ENCODE assay signal across 14 mouse cellular contexts in genomic region chr6:57531441-57531840, GRCm38 (mm10). TPM values are rescaled to one million over a fixed set of nuclear protein-coding genes. Genes with fewer than 3 reads are reported as not detected.
DNase-seq lines count a peak whose midpoint lies in the region; ATAC-seq and TF ChIP-seq lines count a peak whose summit lies in the region.
"Had no signal": no experiment of that assay in that cellular context is flagged by ENCODE, and none has a peak within 500 bp of the region (broad histone marks: within the 10 kb centered on the region; RNA-seq: fewer than 3 reads in every experiment).

No protein-coding gene starts in this region.

- no peak overlapping the region for H3K9ac ChIP-seq in lung, embryonic 14.5 days
- no peak overlapping the region for H3K9ac ChIP-seq in heart, postnatal 0 days (replicated peaks; ENCODE audit: low read depth, low read length)
- H3K9ac ChIP-seq: embryonic facial prominence, embryonic 12.5 days; limb, embryonic 12.5 days; neural tube, embryonic 15.5 days had no signal

- no peak for TF ChIP-seq CTCF in lung, embryonic 14.5 days (IDR thresholded peaks at IDR 0.05; ENCODE audit: low read depth)
- TF ChIP-seq CTCF in heart, postnatal 0 days (IDR thresholded peaks at IDR 0.05; ENCODE audit: low read depth), result no peak

- H3K27ac ChIP-seq in lung, embryonic 14.5 days (ENCODE audit: low read depth), result peak overlapping the region; percentile 5; the same call in 1 of the 2 replicates
- H3K27ac ChIP-seq in heart, postnatal 0 days (ENCODE audit: low read depth), result peak overlapping the region; percentile 65
- H3K27ac ChIP-seq: embryonic facial prominence, embryonic 12.5 days; limb, embryonic 12.5 days; neural tube, embryonic 15.5 days had no signal

- intact Hi-C loops in left cerebral cortex, postnatal 4 days (cut with DNase I), result loop anchor here (10.0 kb wide), 1 partner anchor 163 kb away; the partner anchor contains the start of gene Pyurf

- no peaks in the 10 kb centered on the region for H3K36me3 ChIP-seq in lung, embryonic 14.5 days (ENCODE audit: insufficient read depth)
- no peaks in the 10 kb centered on the region for H3K36me3 ChIP-seq in heart, postnatal 0 days (replicated peaks; ENCODE audit: control insufficient read depth, insufficient read depth, low read length)
- H3K36me3 ChIP-seq: embryonic facial prominence, embryonic 12.5 days; neural tube, embryonic 15.5 days had no signal

- H3K4me1 ChIP-seq in lung, embryonic 14.5 days (ENCODE audit: insufficient read depth), result 0 out of 2 replicates have a peak, but pooled peaks cover 4% of the 10 kb centered on the region
- H3K4me1 ChIP-seq in heart, postnatal 0 days (ENCODE audit: control insufficient read depth, insufficient read depth), result peaks cover 23% of the 10 kb centered on the region

- TF ChIP-seq EP300 in heart, postnatal 0 days (IDR thresholded peaks at IDR 0.05; ENCODE audit: low read depth), result no peak

- 45% methylated on average over 1 of the region's 1 CpGs for WGBS in lung, embryonic 14.5 days
- 25% methylated on average over 1 of the region's 1 CpGs for WGBS in heart, postnatal 0 days

- no peak for ATAC-seq in lung, embryonic 14.5 days (ENCODE audit: insufficient read depth)
- no peak for ATAC-seq in heart, postnatal 0 days (ENCODE audit: insufficient read depth, low read depth)
- no peak for ATAC-seq in inflammation-experienced regulatory T-cells, adult 6 months

- DNase-seq in heart, adult 18-20 months, result peak; percentile 27 to 36
- no peak for DNase-seq in heart, adult 8-10 months (ENCODE audit: low spot score)
- no peak for DNase-seq in lung, embryonic 14.5 days
- DNase-seq in lung, adult 18-20 months, result no peak
- peak; percentile 3 for DNase-seq in T-cell, adult 2 months (ENCODE audit: low spot score)
- DNase-seq in heart, postnatal 0 days (ENCODE audit: low spot score), result peak; percentile 17
- DNase-seq in left cerebral cortex, postnatal 4 days, result no peak
- DNase-seq: cerebellum, adult 11 months; cerebellum, postnatal 36 days; right cerebral cortex, adult 18-20 months had no signal

- H3K4me3 ChIP-seq in lung, embryonic 14.5 days (ENCODE audit: low read depth, low read length), result no peak overlapping the region
- H3K4me3 ChIP-seq in heart, postnatal 0 days (ENCODE audit: low read depth, low read length), result no peak overlapping the region
- H3K4me3 ChIP-seq: embryonic facial prominence, embryonic 12.5 days; limb, embryonic 12.5 days; neural tube, embryonic 15.5 days had no signal

- H3K4me2 ChIP-seq in lung, embryonic 14.5 days, result no peak overlapping the region
- H3K4me2 ChIP-seq in heart, postnatal 0 days (ENCODE audit: low read depth, low read length), result peak overlapping the region; percentile 21
- H3K4me2 ChIP-seq: embryonic facial prominence, embryonic 12.5 days; limb, embryonic 12.5 days; neural tube, embryonic 15.5 days had no signal

- no peaks in the 10 kb centered on the region for H3K9me3 ChIP-seq in lung, embryonic 14.5 days (ENCODE audit: low read depth, low read length)
- no peaks in the 10 kb centered on the region for H3K9me3 ChIP-seq in heart, postnatal 0 days (replicated peaks; ENCODE audit: control insufficient read depth, low read length)
- H3K9me3 ChIP-seq: embryonic facial prominence, embryonic 12.5 days; limb, embryonic 12.5 days; neural tube, embryonic 15.5 days had no signal

- H3K27me3 ChIP-seq in lung, embryonic 14.5 days (ENCODE audit: insufficient read depth, low read length), result no peaks in the 10 kb centered on the region
- no peaks in the 10 kb centered on the region for H3K27me3 ChIP-seq in heart, postnatal 0 days (ENCODE audit: control insufficient read depth, insufficient read depth, low read length)
- H3K27me3 ChIP-seq: embryonic facial prominence, embryonic 12.5 days; limb, embryonic 12.5 days; neural tube, embryonic 15.5 days had no signal

RNA-seq across cellular contexts. Expression of gene Ppm1k, which starts 3.8 kb away (rescaled TPM):
- 100 to 1,000 TPM in 1 of 2 experiments, 10 to 100 TPM in 1; 77.8 to 101 TPM for total RNA-seq in heart, adult 18-20 months (2021)
- 100 to 1,000 TPM in 3 of 4 experiments, 10 to 100 TPM in 1; 92.8 to 122 (median 105) TPM for total RNA-seq in heart, adult 8-10 months (2022)
- polyA plus RNA-seq in lung, embryonic 14.5 days (2014; fragmentation: Nextera tagmentation; extraction: Ambion mirVana), result 4.7 and 6.0 TPM in 2 replicates
- total RNA-seq in heart, postnatal 0 days (2014; rRNA removed; ENCODE audit: low replicate concordance), result 33.7 and 35.8 TPM in 2 replicates
- 10.9 and 11.3 TPM in 2 replicates for polyA plus RNA-seq in heart, postnatal 0 days (2015; fragmentation: Nextera tagmentation; extraction: Ambion mirVana)
- 10 to 100 TPM; 12.9 to 22.8 (median 20.5) TPM for polyA plus RNA-seq in inflammation-experienced regulatory T-cells, adult 6 months (2017; shearing (Covaris generic))
- total RNA-seq in left cerebral cortex, postnatal 4 days (2021), result 10 to 100 TPM; 19.5 to 22.2 TPM

RNA-seq across cellular contexts. Expression of gene Herc6, which starts 49.4 kb away (rescaled TPM):
- total RNA-seq in heart, adult 18-20 months (2021), result 1 to 10 TPM; 2.7 to 6.6 TPM
- 1 to 10 TPM; 1.7 to 3.4 (median 2.9) TPM for total RNA-seq in heart, adult 8-10 months (2022)
- polyA plus RNA-seq in lung, embryonic 14.5 days (2014; fragmentation: Nextera tagmentation; extraction: Ambion mirVana), result 3.7 and 3.9 TPM in 2 replicates
- 10.8 and 11.8 TPM in 2 replicates for total RNA-seq in heart, postnatal 0 days (2014; rRNA removed; ENCODE audit: low replicate concordance)
- polyA plus RNA-seq in heart, postnatal 0 days (2015; fragmentation: Nextera tagmentation; extraction: Ambion mirVana), result 2.7 and 3.7 TPM in 2 replicates
- polyA plus RNA-seq in inflammation-experienced regulatory T-cells, adult 6 months (2017; shearing (Covaris generic)), result 10 to 100 TPM; 18.3 to 35.1 (median 24.0) TPM
- 1 to 10 TPM; 2.4 to 3.4 TPM for total RNA-seq in left cerebral cortex, postnatal 4 days (2021)

Comparison
In these comparisons a context has a peak if more than half of its experiments do, and no peak if none do; other contexts are left out.
1. DNase-seq: peak in heart, adult 18-20 months (2 of 2), T-cell, adult 2 months (single experiment) and heart, postnatal 0 days (single experiment); none in heart, adult 8-10 months (single experiment), lung, embryonic 14.5 days (single experiment), lung, adult 18-20 months (0 of 2) and left cerebral cortex, postnatal 4 days (single experiment).